Mouse (Mus musculus): ENCODE results near the gene Kdm4c.
A peak's percentile ranks its signal among the peaks of the same experiment; 100 is the strongest.
"Not testable (repeated sequence)": the region's sequence is repeated elsewhere in the genome, so short reads cannot be mapped to it uniquely, and the experiment has no call there.

Kdm4c gene

GRCm38 (mm10) chr4:74312858-74313257 lies 70.6 kb downstream of the Kdm4c start:
- DNase-seq = no peak

DNA sequence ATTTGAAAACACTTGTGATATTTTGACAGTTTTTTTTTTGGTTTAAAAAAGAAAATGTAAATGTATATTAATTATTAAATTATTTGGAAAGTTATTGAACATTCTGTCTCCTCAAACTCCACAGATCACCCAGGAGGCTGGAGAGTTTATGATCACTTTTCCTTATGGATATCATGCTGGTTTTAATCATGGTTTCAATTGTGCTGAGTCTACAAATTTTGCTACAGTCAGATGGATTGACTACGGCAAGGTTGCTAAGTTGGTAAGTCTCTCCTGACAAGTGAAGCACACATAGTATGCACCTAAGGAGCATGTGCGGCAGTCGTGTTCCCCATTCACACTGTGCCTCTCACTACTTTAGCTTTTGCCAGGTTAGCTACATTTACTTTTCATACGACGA lies 73.1 kb downstream of the Kdm4c start:
- DNase-seq = no peak

GRCm38 (mm10) chr4:74319313-74319712 lies 77.0 kb downstream of the Kdm4c start:
- peak in 1 of 2 experiments; percentile 6 for DNase-seq

DNA sequence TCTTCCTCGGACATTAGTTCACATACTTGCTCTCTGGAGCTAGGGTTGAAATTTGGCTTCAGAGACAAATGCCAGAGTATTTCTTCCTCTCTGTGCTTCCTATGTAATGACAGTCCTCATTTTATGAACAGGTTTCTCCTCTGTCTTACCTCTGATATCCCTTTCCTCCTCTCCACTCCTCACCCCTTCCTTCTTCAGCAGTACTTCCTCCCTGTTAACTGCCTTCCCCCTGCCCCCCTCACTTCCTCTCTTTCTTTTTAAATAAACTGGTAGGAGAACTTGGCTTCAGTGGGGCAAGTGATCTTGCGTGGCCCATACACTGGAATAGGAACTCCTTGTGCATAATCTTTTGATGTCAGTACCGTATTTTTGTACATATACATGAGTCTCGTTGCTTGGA lies 115.2 kb downstream of the Kdm4c start:
- DNase-seq = no peak

DNA sequence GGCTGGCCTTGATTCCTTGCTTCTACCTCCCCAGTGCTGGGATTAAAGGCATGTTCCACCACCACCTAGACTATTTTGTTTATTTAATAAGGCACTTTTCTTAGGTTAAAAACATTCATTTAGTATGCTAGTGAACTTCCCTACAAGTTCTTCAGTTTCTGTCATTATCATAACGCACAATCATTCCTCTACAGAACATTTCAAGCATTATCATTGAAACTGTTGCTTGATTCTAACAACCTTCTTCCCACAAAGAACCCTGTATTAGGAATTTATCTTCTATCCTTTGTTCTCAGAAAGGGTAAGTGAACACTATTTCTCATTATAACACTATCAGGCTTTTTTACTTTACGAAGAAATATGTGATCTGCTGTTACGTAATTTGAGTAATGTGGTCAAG lies 118.0 kb downstream of the Kdm4c start:
- no peak for DNase-seq

GRCm38 (mm10) chr4:74386583-74386982 lies 144.3 kb downstream of the Kdm4c start:
- no peak for DNase-seq

DNA sequence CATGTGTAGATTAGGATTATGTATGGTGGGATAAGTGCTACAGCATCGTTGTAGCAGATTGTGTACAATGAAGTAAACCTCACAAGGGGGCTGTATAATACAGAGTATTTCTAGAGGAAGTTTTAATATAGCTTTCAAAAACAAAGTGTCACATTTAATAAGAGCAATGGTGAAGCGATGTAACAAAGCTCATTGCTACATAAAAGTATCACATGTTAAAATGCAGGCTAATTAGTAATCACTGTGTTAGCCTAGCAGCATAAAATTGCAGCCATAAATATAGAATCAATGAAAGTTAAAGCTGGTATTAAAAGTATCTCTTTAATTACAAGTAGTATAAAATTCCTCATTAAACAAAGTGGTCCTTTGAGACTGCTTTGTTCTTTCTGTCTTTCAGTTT lies 150.9 kb downstream of the Kdm4c start:
- no peak for DNase-seq

GRCm38 (mm10) chr4:74396562-74396961 lies 154.3 kb downstream of the Kdm4c start:
- no peak for DNase-seq

- not testable (repeated sequence) for DNase-seq
These were observed 159.5 kb downstream of the Kdm4c start for GRCm38 (mm10) chr4:74401617-74402313.

- no peak for DNase-seq
These were observed 166.4 kb downstream of the Kdm4c start for GRCm38 (mm10) chr4:74408731-74409130.

DNA sequence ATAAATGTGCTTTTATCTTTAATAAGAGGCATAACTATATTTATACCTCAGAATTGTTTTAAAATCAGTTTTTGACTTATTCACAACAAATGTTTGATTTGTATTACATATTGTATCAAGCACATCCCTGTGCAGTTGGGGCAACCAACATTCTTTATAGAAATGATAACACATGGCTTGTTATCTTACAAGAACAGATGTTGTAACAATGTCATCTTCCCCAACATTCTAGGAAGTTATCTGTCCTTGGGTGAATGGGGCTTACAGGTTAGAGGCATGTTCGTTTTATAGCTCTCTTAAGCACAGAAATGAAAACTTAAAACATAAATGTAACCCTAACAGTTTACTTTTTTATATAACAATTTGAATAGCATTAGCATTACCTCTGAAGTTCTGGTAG lies 177.5 kb downstream of the Kdm4c start:
- DNase-seq = no peak
